Mouse (Mus musculus) forebrain, embryonic 11.5 days (tissue): ENCODE results near the gene Tirap. TPM values are rescaled to one million over a fixed set of nuclear protein-coding genes. Genes with fewer than 3 reads are reported as not detected.
A peak's percentile ranks its signal among the peaks of the same experiment; 100 is the strongest.
"Not testable (repeated sequence)": the region's sequence is repeated elsewhere in the genome, so short reads cannot be mapped to it uniquely, and the experiment has no call there.

Experiments used
- ATAC-seq: fragments of 200-750 bp; cut with Nextera tagmentation; replicated peaks from 2 replicates; pipeline ENCODE4 v1.8.0; 2017; ENCODE audit warnings: moderate TSS enrichment; ENCODE audit not compliant: low FRiP score
- DNase-seq: peaks from one replicate; pipeline ENCODE4 v3.0.0-alpha.2; 2017; ENCODE audit warnings: low spot score
- H3K27ac ChIP-seq: fragments of 300-500 bp; sonication (generic); 2 replicates; pipeline ENCODE4 v1.5.1; 2014; ENCODE audit warnings: low read depth, low read length
- H3K27me3 ChIP-seq: fragments of 300-500 bp; sonication (generic); 2 replicates; pipeline ENCODE4 v1.6.1; 2014; ENCODE audit warnings: mild to moderate bottlenecking, low read length, mixed read lengths; ENCODE audit not compliant: control insufficient read depth, insufficient read depth
- H3K36me3 ChIP-seq: fragments of 300-500 bp; sonication (generic); 2 replicates; pipeline ENCODE4 v1.6.1; 2014; ENCODE audit warnings: mild to moderate bottlenecking, low read length, moderate library complexity, mixed read lengths; ENCODE audit not compliant: control insufficient read depth, insufficient read depth
- H3K4me1 ChIP-seq: fragments of 300-500 bp; sonication (generic); replicated peaks from 2 replicates; pipeline ENCODE4 v1.6.1; 2014; ENCODE audit warnings: low read length, mixed read lengths; ENCODE audit not compliant: control insufficient read depth, insufficient read depth
- H3K4me2 ChIP-seq: fragments of 300-500 bp; sonication (generic); 2 replicates; pipeline ENCODE4 v1.6.1; 2014; ENCODE audit warnings: low read depth, mild to moderate bottlenecking, low read length, moderate library complexity, mixed read lengths; ENCODE audit not compliant: severe bottlenecking
- H3K4me3 ChIP-seq: fragments of 300-500 bp; sonication (generic); 2 replicates; pipeline ENCODE4 v1.5.1; 2014; ENCODE audit warnings: low read depth, low read length
- H3K9ac ChIP-seq: fragments of 300-500 bp; sonication (generic); 2 replicates; pipeline ENCODE4 v1.6.1; 2014; ENCODE audit warnings: low read length
- H3K9me3 ChIP-seq: fragments of 300-500 bp; sonication (generic); 2 replicates; pipeline ENCODE4 v1.6.1; 2016; ENCODE audit warnings: low read length, mixed read lengths; ENCODE audit not compliant: control insufficient read depth
- WGBS: fragments of 180-500 bp; shearing (Covaris S2); extraction: QIAGEN DNeasy Blood & Tissue Kit; methylation state at CpG from one replicate; pipeline ENCODE4 v1.1.7; 2014; 5-methylcytosine and 5-hydroxymethylcytosine counted together
- polyA plus RNA-seq: library from polyadenylated mRNA; unstranded; fragments of >200 nt; fragmentation: Nextera tagmentation; extraction: Ambion mirVana; gene quantifications from 2 replicates; pipeline ENCODE4 v1.2.1, GENCODE M21; 2014

Gene Tirap
- polyA plus RNA-seq, 1 experiment from 2014 or later = 17.1 TPM

GRCm38 (mm10) chr9:35148822-35149221 is 51.3 kb downstream of the Tirap start:
- H3K27ac ChIP-seq, H3K9ac ChIP-seq, H3K4me1 ChIP-seq, H3K9me3 ChIP-seq, H3K36me3 ChIP-seq, DNase-seq, H3K27me3 ChIP-seq, H3K4me3 ChIP-seq, H3K4me2 ChIP-seq, ATAC-seq: not testable (repeated sequence)

GRCm38 (mm10) chr9:35147261-35147660 is 52.8 kb downstream of the Tirap start:
- not testable (repeated sequence) for DNase-seq, H3K9me3 ChIP-seq, H3K27me3 ChIP-seq, H3K4me1 ChIP-seq, H3K4me3 ChIP-seq, H3K4me2 ChIP-seq, H3K9ac ChIP-seq, H3K36me3 ChIP-seq, H3K27ac ChIP-seq, ATAC-seq
- WGBS = 92% methylated on average over 14 of the region's 14 CpGs

DNA sequence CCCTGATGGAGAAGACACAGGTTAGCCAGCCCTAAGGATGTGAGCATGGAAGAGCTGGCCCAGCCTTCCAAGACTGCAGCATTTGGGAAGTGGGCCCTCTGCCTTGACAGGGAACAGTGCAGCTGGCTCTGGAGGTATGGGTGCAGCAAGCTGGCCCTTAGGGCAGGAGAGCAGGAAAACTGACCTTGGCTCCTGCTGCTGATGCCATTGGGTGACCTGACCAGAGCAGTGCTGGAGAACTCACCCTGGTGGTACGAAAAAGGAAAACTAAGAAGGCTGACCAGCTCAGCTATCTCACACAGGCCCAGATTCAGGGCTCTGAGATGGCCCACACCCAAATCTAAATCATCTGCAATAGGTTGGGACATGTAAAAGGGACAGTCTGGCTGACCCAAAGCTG is 54.3 kb downstream of the Tirap start:
- no peak overlapping the region for H3K4me2 ChIP-seq
- no peak overlapping the region for H3K9ac ChIP-seq
- no peaks in the 10 kb centered on the region for H3K27me3 ChIP-seq
- ATAC-seq = no peak
- no peaks in the 10 kb centered on the region for H3K36me3 ChIP-seq
- DNase-seq = no peak
- WGBS = 88% methylated on average over 1 of the region's 1 CpGs
- H3K27ac ChIP-seq = no peak overlapping the region
- no peaks in the 10 kb centered on the region for H3K4me1 ChIP-seq
- H3K9me3 ChIP-seq = no peaks in the 10 kb centered on the region
- H3K4me3 ChIP-seq = no peak overlapping the region

GRCm38 (mm10) chr9:35145118-35145517 is 55.0 kb downstream of the Tirap start:
- Histone ChIP-seq H3K27me3 (no peaks in the 10 kb centered on the region), H3K27ac (no peak overlapping the region), H3K4me2 (no peak overlapping the region), H3K36me3 (no peaks in the 10 kb centered on the region), H3K9me3 (no peaks in the 10 kb centered on the region), H3K9ac (no peak overlapping the region), H3K4me3 (no peak overlapping the region), H3K4me1 (no peaks in the 10 kb centered on the region)
- 90% methylated on average over 9 of the region's 9 CpGs for WGBS
- DNase-seq = no peak
- ATAC-seq = no peak

DNA sequence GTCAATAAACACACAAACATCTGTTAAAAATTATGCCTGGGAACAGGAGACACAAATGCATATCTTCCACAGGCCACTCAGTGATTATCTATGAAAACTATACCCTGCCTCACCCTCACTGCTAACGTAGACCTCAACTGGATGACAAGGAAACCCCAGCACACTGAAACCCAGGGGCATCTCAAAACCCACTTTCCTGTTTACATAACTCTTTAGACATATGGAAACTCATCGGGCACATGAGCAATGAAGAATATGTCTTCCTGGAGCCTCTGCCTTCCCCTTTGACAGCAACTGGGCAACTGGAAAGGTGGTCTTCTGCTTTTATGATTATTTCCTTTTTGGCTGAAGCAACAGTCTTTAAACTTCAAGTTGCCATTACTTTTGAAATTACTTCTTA is 57.9 kb downstream of the Tirap start:
- ATAC-seq (no peak), DNase-seq (no peak)
- no peaks in the 10 kb centered on the region for H3K36me3 ChIP-seq
- H3K27ac ChIP-seq = no peak overlapping the region
- H3K27me3 ChIP-seq = no peaks in the 10 kb centered on the region
- 0 out of 2 replicates have a peak, but pooled peaks cover 2% of the 10 kb centered on the region for H3K4me1 ChIP-seq
- H3K9me3 ChIP-seq = no peaks in the 10 kb centered on the region
- H3K9ac ChIP-seq = no peak overlapping the region
- WGBS = 79% methylated on average over 2 of the region's 2 CpGs
- no peak overlapping the region for H3K4me3 ChIP-seq
- no peak overlapping the region for H3K4me2 ChIP-seq

- Histone ChIP-seq H3K4me2 (no peak overlapping the region), H3K27ac (no peak overlapping the region), H3K9me3 (no peaks in the 10 kb centered on the region), H3K9ac (no peak overlapping the region), H3K27me3 (no peaks in the 10 kb centered on the region), H3K4me1 (0 out of 2 replicates have a peak, but pooled peaks cover 2% of the 10 kb centered on the region), H3K36me3 (no peaks in the 10 kb centered on the region), H3K4me3 (no peak overlapping the region)
- no peak for ATAC-seq
- 85% methylated on average over 5 of the region's 5 CpGs for WGBS
- no peak for DNase-seq
Observed at GRCm38 (mm10) chr9:35139231-35139744, 60.8 kb downstream of the Tirap start.

DNA sequence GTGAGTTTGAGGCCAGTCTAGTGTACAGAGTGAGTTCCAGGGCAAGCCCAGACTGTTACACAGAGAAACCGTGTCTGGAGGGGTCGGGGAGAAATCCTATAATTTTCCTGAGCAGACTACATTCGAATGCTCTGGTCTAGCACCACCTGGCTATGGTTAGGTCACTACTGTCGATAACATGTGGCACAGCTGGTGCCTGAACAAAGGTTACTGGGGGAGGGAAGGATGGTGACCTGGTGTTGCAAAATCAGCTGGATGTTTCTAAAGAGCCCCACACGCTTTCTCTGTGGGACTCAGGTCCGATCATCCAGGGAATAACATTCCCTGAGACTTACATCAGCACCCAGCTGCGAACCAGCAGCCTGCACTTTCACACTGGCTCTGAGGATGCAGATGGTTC is 62.1 kb downstream of the Tirap start:
- Histone ChIP-seq H3K9me3 (no peaks in the 10 kb centered on the region), H3K4me2 (no peak overlapping the region), H3K4me3 (no peak overlapping the region), H3K4me1 (0 out of 2 replicates have a peak, but pooled peaks cover 2% of the 10 kb centered on the region), H3K9ac (no peak overlapping the region), H3K27ac (no peak overlapping the region), H3K36me3 (no peaks in the 10 kb centered on the region), H3K27me3 (no peaks in the 10 kb centered on the region)
- DNase-seq (no peak), ATAC-seq (no peak)
- WGBS = 76% methylated on average over 7 of the region's 7 CpGs

DNA sequence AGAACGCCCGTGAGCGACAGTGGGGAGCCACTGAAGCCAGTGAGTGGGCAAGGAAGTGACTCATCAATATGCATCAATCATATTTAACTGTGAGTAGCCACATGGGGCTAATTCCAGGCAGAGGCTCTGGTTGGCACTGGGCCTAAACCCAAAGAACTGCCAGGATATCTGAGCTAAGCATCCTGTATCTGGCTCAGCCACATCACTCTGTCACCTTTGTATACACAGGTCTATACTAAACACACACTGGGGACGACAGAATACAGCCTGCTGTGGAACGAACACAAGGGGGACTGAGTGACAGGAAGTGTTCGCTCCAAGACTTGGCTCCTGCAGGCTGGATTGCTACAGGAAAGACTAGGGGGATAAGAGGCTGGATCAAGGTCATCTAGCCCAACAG is 64.5 kb downstream of the Tirap start:
- Histone ChIP-seq H3K9ac (no peak overlapping the region), H3K27me3 (no peaks in the 10 kb centered on the region), H3K9me3 (no peaks in the 10 kb centered on the region), H3K36me3 (no peaks in the 10 kb centered on the region), H3K4me2 (no peak overlapping the region), H3K4me1 (0 out of 2 replicates have a peak, but pooled peaks cover 2% of the 10 kb centered on the region), H3K27ac (no peak overlapping the region), H3K4me3 (no peak overlapping the region)
- WGBS = 80% methylated on average over 6 of the region's 6 CpGs
- DNase-seq (peak; percentile 21), ATAC-seq (no peak)
